ENCODE assay signal across 8 mouse cellular contexts in the genomic region with DNA sequence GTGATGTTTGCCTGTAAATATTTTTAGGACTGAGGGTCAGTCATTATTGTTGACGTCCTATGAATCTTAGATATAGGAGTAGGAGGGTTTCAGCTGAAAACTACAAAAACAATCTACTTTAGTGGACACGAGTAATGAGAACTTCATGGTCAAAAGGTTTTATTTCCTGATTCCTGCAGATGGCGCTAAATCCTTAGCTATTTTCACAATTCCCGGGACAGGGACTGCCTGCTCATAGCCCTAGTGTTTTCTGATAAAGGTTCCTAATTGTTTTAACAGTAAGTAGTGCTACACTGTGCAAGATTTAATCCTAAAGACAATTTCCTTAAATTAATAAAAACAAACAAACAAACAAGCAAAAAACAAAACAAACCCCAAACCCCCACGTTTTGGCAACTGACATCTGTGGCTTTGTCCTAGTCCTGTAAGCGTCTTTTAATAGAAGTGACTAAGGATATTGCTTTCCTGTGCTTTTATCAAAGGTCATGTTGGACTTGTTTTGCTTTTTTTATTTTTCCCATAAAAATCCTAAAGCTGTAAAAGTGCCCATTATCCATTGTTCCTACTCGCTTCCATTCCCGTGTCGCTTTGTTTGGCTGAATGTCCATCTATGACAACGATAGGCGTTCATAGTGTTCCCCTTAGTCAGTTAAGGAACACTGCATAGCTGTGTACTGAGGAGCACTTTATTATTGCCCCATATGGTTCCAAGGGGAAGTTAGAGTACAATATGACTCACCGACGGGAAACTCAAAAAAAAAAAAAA. TPM values are rescaled to one million over a fixed set of nuclear protein-coding genes. Genes with fewer than 3 reads are reported as not detected.
A peak's percentile ranks its signal among the peaks of the same experiment; 100 is the strongest.
DNase-seq lines count a peak whose midpoint lies in the region; ATAC-seq lines count a peak whose summit lies in the region.

No protein-coding gene starts in this region.

- no peak overlapping the region for H3K27ac ChIP-seq in midbrain, embryonic 16.5 days (ENCODE audit: low read length)

- H3K4me2 ChIP-seq in midbrain, embryonic 16.5 days (ENCODE audit: low read length) = no peak overlapping the region

- no peaks in the 10 kb centered on the region for H3K27me3 ChIP-seq in midbrain, embryonic 16.5 days (ENCODE audit: control insufficient read depth, insufficient read depth, low read depth, low read length)

- H3K4me3 ChIP-seq in midbrain, embryonic 16.5 days (ENCODE audit: low read depth, low read length) = no peak overlapping the region

- intact Hi-C loops in left cerebral cortex, postnatal 10 days (cut with DNase I) = loop anchor here (2.0 to 10.0 kb wide), 3 partner anchors 1522 to 1875 kb away; no protein-coding TSS in a partner anchor

- H3K9me3 ChIP-seq in midbrain, embryonic 16.5 days (replicated peaks; ENCODE audit: control insufficient read depth, low read length, poor library complexity, severe bottlenecking) = no peaks in the 10 kb centered on the region

- no peak overlapping the region for H3K9ac ChIP-seq in midbrain, embryonic 16.5 days (ENCODE audit: low read depth, low read length)

- ATAC-seq in midbrain, embryonic 16.5 days = peak; percentile 89; the same call in 1 of the 2 replicates

- peak; percentile 18 to 38 for DNase-seq in kidney, adult 8-10 months
- DNase-seq in kidney, adult 18-20 months = no peak
- DNase-seq in NIH3T3 (ENCODE audit: low read depth) = peak; percentile 86
- DNase-seq in embryo, embryonic 9.5 days (ENCODE audit: extremely low spot score) = peak; percentile 53
- peak; percentile 57 for DNase-seq in heart, postnatal 4 days
- peak; percentile 26 to 75 for DNase-seq in left cerebral cortex, postnatal 10 days (ENCODE audit: extremely low spot score in 1 of 2, low spot score in 2 of 2)
- DNase-seq in spleen, adult 18-20 months = no peak

- H3K36me3 ChIP-seq in midbrain, embryonic 16.5 days (ENCODE audit: control insufficient read depth, insufficient read depth, low read length) = no peaks in the 10 kb centered on the region

- H3K4me1 ChIP-seq in midbrain, embryonic 16.5 days (ENCODE audit: control insufficient read depth, insufficient read depth, low read length) = peaks cover 5% of the 10 kb centered on the region

- WGBS in midbrain, embryonic 16.5 days = 51% methylated on average over 13 of the region's 13 CpGs

RNA-seq across cellular contexts. Expression of a gene that starts 53.5 kb away (rescaled TPM):
- 10 to 100 TPM; 12.1 to 13.4 TPM for total RNA-seq in heart, postnatal 4 days (2021)
- 10 to 100 TPM; 16.9 to 22.4 TPM for total RNA-seq in left cerebral cortex, postnatal 10 days (2021)
- 41.2 and 42.3 TPM in 2 replicates for polyA plus RNA-seq in midbrain, embryonic 16.5 days (2015; fragmentation: Nextera tagmentation; extraction: Ambion mirVana)

Comparison
In these comparisons a context has a peak if more than half of its experiments do, and no peak if none do; other contexts are left out.
1. DNase-seq: peak in kidney, adult 8-10 months (2 of 2), NIH3T3 (single experiment), embryo, embryonic 9.5 days (single experiment), heart, postnatal 4 days (single experiment) and left cerebral cortex, postnatal 10 days (2 of 2); none in kidney, adult 18-20 months (single experiment) and spleen, adult 18-20 months (0 of 2).